Mouse (Mus musculus): ENCODE measurements around the gene Gm20388. TPM values are rescaled to one million over a fixed set of nuclear protein-coding genes. Genes with fewer than 3 reads are reported as not detected.

Gene Gm20388
- polyA plus RNA-seq, 1 experiment: 10.6 TPM

- Histone ChIP-seq H3K4me1 (ENCODE audit: control insufficient read depth, insufficient read depth, low read length) (peaks cover 3% of the 10 kb centered on the region; the same call in 1 of the 2 replicates), H3K27ac (ENCODE audit: control insufficient read depth, insufficient read depth, low read depth, low read length, poor library complexity) (no peak overlapping the region), H3K4me3 (replicated peaks; ENCODE audit: control insufficient read depth, low read depth, low read length) (no peak overlapping the region)
- WGBS: 51% methylated on average over 4 of the region's 4 CpGs
- no peak for TF ChIP-seq CTCF (IDR thresholded peaks at IDR 0.05; ENCODE audit: control insufficient read depth, insufficient read depth, low read length)
- TF ChIP-seq POLR2A (IDR thresholded peaks at IDR 0.05; ENCODE audit: borderline replicate concordance, control insufficient read depth, low read depth, low read length): no peak
These were observed 3886.1 kb downstream of the Gm20388 start for GRCm38 (mm10) chr8:123796758-123797157.

- Histone ChIP-seq H3K4me3 (replicated peaks; ENCODE audit: control insufficient read depth, low read depth, low read length) (no peak overlapping the region), H3K4me1 (ENCODE audit: control insufficient read depth, insufficient read depth, low read length) (peaks cover 3% of the 10 kb centered on the region; the same call in 1 of the 2 replicates), H3K27ac (ENCODE audit: control insufficient read depth, insufficient read depth, low read depth, low read length, poor library complexity) (no peak overlapping the region)
- WGBS: 46% methylated on average over 15 of the region's 15 CpGs
- no peak for TF ChIP-seq POLR2A (IDR thresholded peaks at IDR 0.05; ENCODE audit: borderline replicate concordance, control insufficient read depth, low read depth, low read length)
- TF ChIP-seq CTCF (IDR thresholded peaks at IDR 0.05; ENCODE audit: control insufficient read depth, insufficient read depth, low read length): no peak
These were observed 3887.3 kb downstream of the Gm20388 start for GRCm38 (mm10) chr8:123797928-123798327.

GRCm38 (mm10) chr8:123799434-123799833 lies 3888.8 kb downstream of the Gm20388 start:
- TF ChIP-seq POLR2A (IDR thresholded peaks at IDR 0.05; ENCODE audit: borderline replicate concordance, control insufficient read depth, low read depth, low read length) (no peak), CTCF (IDR thresholded peaks at IDR 0.05; ENCODE audit: control insufficient read depth, insufficient read depth, low read length) (no peak)
- Histone ChIP-seq H3K4me3 (replicated peaks; ENCODE audit: control insufficient read depth, low read depth, low read length) (no peak overlapping the region), H3K27ac (ENCODE audit: control insufficient read depth, insufficient read depth, low read depth, low read length, poor library complexity) (no peak overlapping the region), H3K4me1 (ENCODE audit: control insufficient read depth, insufficient read depth, low read length) (peaks cover 3% of the 10 kb centered on the region; the same call in 1 of the 2 replicates)
- WGBS: 83% methylated on average over 5 of the region's 6 CpGs

- Histone ChIP-seq H3K4me1 (ENCODE audit: control insufficient read depth, insufficient read depth, low read length) (peaks cover 3% of the 10 kb centered on the region; the same call in 1 of the 2 replicates), H3K4me3 (replicated peaks; ENCODE audit: control insufficient read depth, low read depth, low read length) (no peak overlapping the region), H3K27ac (ENCODE audit: control insufficient read depth, insufficient read depth, low read depth, low read length, poor library complexity) (no peak overlapping the region)
- TF ChIP-seq POLR2A (IDR thresholded peaks at IDR 0.05; ENCODE audit: borderline replicate concordance, control insufficient read depth, low read depth, low read length) (no peak), CTCF (IDR thresholded peaks at IDR 0.05; ENCODE audit: control insufficient read depth, insufficient read depth, low read length) (no peak)
- 44% methylated on average over 3 of the region's 3 CpGs for WGBS
These were observed 3889.2 kb downstream of the Gm20388 start for GRCm38 (mm10) chr8:123799885-123800284.

- Histone ChIP-seq H3K27ac (ENCODE audit: control insufficient read depth, insufficient read depth, low read depth, low read length, poor library complexity) (no peak overlapping the region), H3K4me1 (ENCODE audit: control insufficient read depth, insufficient read depth, low read length) (peaks cover 3% of the 10 kb centered on the region; the same call in 1 of the 2 replicates), H3K4me3 (replicated peaks; ENCODE audit: control insufficient read depth, low read depth, low read length) (no peak overlapping the region)
- no peak for TF ChIP-seq POLR2A (IDR thresholded peaks at IDR 0.05; ENCODE audit: borderline replicate concordance, control insufficient read depth, low read depth, low read length)
- no peak for TF ChIP-seq CTCF (IDR thresholded peaks at IDR 0.05; ENCODE audit: control insufficient read depth, insufficient read depth, low read length)
- 80% methylated on average over 7 of the region's 7 CpGs for WGBS
These were observed 3890.2 kb downstream of the Gm20388 start for GRCm38 (mm10) chr8:123800867-123801266.

GRCm38 (mm10) chr8:123801538-123801937 lies 3890.9 kb downstream of the Gm20388 start:
- TF ChIP-seq CTCF (IDR thresholded peaks at IDR 0.05; ENCODE audit: control insufficient read depth, insufficient read depth, low read length) (no peak), POLR2A (IDR thresholded peaks at IDR 0.05; ENCODE audit: borderline replicate concordance, control insufficient read depth, low read depth, low read length) (no peak)
- no peak overlapping the region for H3K4me3 ChIP-seq (replicated peaks; ENCODE audit: control insufficient read depth, low read depth, low read length)
- 82% methylated on average over 2 of the region's 2 CpGs for WGBS
- peaks cover 3% of the 10 kb centered on the region; the same call in 1 of the 2 replicates for H3K4me1 ChIP-seq (ENCODE audit: control insufficient read depth, insufficient read depth, low read length)
- no peak overlapping the region for H3K27ac ChIP-seq (ENCODE audit: control insufficient read depth, insufficient read depth, low read depth, low read length, poor library complexity)

GRCm38 (mm10) chr8:123803639-123804038 lies 3893.0 kb downstream of the Gm20388 start:
- TF ChIP-seq POLR2A (IDR thresholded peaks at IDR 0.05; ENCODE audit: borderline replicate concordance, control insufficient read depth, low read depth, low read length) (no peak), CTCF (IDR thresholded peaks at IDR 0.05; ENCODE audit: control insufficient read depth, insufficient read depth, low read length) (no peak)
- Histone ChIP-seq H3K27ac (ENCODE audit: control insufficient read depth, insufficient read depth, low read depth, low read length, poor library complexity) (no peak overlapping the region), H3K4me1 (ENCODE audit: control insufficient read depth, insufficient read depth, low read length) (no peaks in the 10 kb centered on the region; the same call in 1 of the 2 replicates), H3K4me3 (replicated peaks; ENCODE audit: control insufficient read depth, low read depth, low read length) (no peak overlapping the region)
- WGBS: 37% methylated on average over 1 of the region's 1 CpGs

GRCm38 (mm10) chr8:123804586-123804985 lies 3893.9 kb downstream of the Gm20388 start:
- no peak overlapping the region for H3K4me3 ChIP-seq (replicated peaks; ENCODE audit: control insufficient read depth, low read depth, low read length)
- H3K4me1 ChIP-seq (ENCODE audit: control insufficient read depth, insufficient read depth, low read length): no peaks in the 10 kb centered on the region; the same call in 1 of the 2 replicates
- H3K27ac ChIP-seq (ENCODE audit: control insufficient read depth, insufficient read depth, low read depth, low read length, poor library complexity): no peak overlapping the region
- TF ChIP-seq CTCF (IDR thresholded peaks at IDR 0.05; ENCODE audit: control insufficient read depth, insufficient read depth, low read length) (no peak), POLR2A (IDR thresholded peaks at IDR 0.05; ENCODE audit: borderline replicate concordance, control insufficient read depth, low read depth, low read length) (no peak)
- WGBS: 71% methylated on average over 7 of the region's 7 CpGs

Measured in bone marrow, adult 2 months (tissue).